Mouse (Mus musculus) hindbrain, embryonic 16.5 days (tissue): ENCODE measurements around the gene Khdc1a. TPM values are rescaled to one million over a fixed set of nuclear protein-coding genes. Genes with fewer than 3 reads are reported as not detected.
"Not testable (repeated sequence)": the region's sequence is repeated elsewhere in the genome, so short reads cannot be mapped to it uniquely, and the experiment has no call there.

Experiments
- ATAC-seq: fragments of 200-750 bp; cut with Nextera tagmentation; 2 replicates; pipeline ENCODE4 v1.8.0; 2017; ENCODE audit warnings: moderate TSS enrichment, moderate library complexity
- H3K27ac ChIP-seq: fragments of 300-500 bp; sonication (generic); 2 replicates; pipeline ENCODE4 v1.5.1; 2014; ENCODE audit warnings: low read depth, mild to moderate bottlenecking, control low read depth, low read length, moderate library complexity
- H3K27me3 ChIP-seq: fragments of 300-500 bp; sonication (generic); replicated peaks from 2 replicates; pipeline ENCODE4 v1.6.1; 2014; ENCODE audit warnings: low read length; ENCODE audit not compliant: control insufficient read depth, insufficient read depth
- H3K36me3 ChIP-seq: fragments of 300-500 bp; sonication (generic); 2 replicates; pipeline ENCODE4 v1.6.1; 2014; ENCODE audit warnings: mild to moderate bottlenecking, low read length, moderate library complexity, mixed read lengths; ENCODE audit not compliant: control insufficient read depth, insufficient read depth
- H3K4me1 ChIP-seq: fragments of 300-500 bp; sonication (generic); 2 replicates; pipeline ENCODE4 v1.6.1; 2014; ENCODE audit warnings: low read depth, low read length; ENCODE audit not compliant: control insufficient read depth, insufficient read depth
- H3K4me2 ChIP-seq: fragments of 300-500 bp; sonication (generic); 2 replicates; pipeline ENCODE4 v1.6.1; 2014; ENCODE audit warnings: mild to moderate bottlenecking, low read length, control low read depth, moderate library complexity
- H3K4me3 ChIP-seq: fragments of 300-500 bp; sonication (generic); 2 replicates; pipeline ENCODE4 v1.5.1; 2014; ENCODE audit warnings: mild to moderate bottlenecking, low read length, control low read depth, moderate library complexity
- H3K9ac ChIP-seq: fragments of 300-500 bp; sonication (generic); 2 replicates; pipeline ENCODE4 v1.6.1; 2014; ENCODE audit warnings: low read depth, mild to moderate bottlenecking, control low read depth, low read length, moderate library complexity
- H3K9me3 ChIP-seq: fragments of 300-500 bp; sonication (generic); 2 replicates; pipeline ENCODE4 v1.6.1; 2014; ENCODE audit warnings: mild to moderate bottlenecking, low read length, moderate library complexity; ENCODE audit not compliant: control insufficient read depth
- WGBS: fragments of 180-500 bp; shearing (Covaris S2); extraction: QIAGEN DNeasy Blood & Tissue Kit; methylation state at CpG from one replicate; pipeline ENCODE4 v1.1.7; 2014; 5-methylcytosine and 5-hydroxymethylcytosine counted together
- polyA plus RNA-seq: library from polyadenylated mRNA; unstranded; fragments of >200 nt; fragmentation: Nextera tagmentation; extraction: Ambion mirVana; gene quantifications from 2 replicates; pipeline ENCODE4 v1.2.1, GENCODE M21; 2015

Gene Khdc1a
- polyA plus RNA-seq, 1 experiment from 2014 or later: not detected

DNA sequence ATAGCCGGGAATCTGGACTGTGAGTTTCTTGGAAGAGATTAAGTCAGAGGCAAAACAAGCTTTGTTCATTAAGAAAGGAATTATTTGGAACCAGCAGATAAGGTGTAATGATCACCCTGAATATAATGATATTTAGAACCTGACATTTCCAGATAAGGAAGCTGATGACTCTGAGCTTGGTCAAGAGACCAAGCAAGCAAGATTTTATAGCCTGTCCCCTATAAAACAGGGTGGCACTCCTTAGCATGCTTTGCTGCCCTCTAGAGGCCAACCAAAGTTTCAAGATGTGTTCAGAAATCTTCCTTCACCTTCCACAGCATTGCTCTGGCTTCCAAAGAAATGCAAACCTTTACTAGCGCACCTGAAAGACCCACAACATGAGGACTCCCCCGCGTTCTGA lies 5.2 kb upstream of the Khdc1a start:
- no peaks in the 10 kb centered on the region for H3K4me1 ChIP-seq
- H3K27ac ChIP-seq: no peak overlapping the region
- no peak overlapping the region for H3K4me2 ChIP-seq
- H3K4me3 ChIP-seq: no peak overlapping the region
- peak; percentile 76 for ATAC-seq
- H3K9ac ChIP-seq: no peak overlapping the region
- H3K36me3 ChIP-seq: no peaks in the 10 kb centered on the region
- WGBS: 59% methylated on average over 4 of the region's 4 CpGs
- no peaks in the 10 kb centered on the region for H3K9me3 ChIP-seq
- H3K27me3 ChIP-seq: no peaks in the 10 kb centered on the region

- ATAC-seq, H3K9me3 ChIP-seq: not testable (repeated sequence)
- WGBS: 90% methylated on average over 7 of the region's 7 CpGs
Measured at GRCm38 (mm10) chr1:21344752-21345151, 4.7 kb upstream of the Khdc1a start.

DNA sequence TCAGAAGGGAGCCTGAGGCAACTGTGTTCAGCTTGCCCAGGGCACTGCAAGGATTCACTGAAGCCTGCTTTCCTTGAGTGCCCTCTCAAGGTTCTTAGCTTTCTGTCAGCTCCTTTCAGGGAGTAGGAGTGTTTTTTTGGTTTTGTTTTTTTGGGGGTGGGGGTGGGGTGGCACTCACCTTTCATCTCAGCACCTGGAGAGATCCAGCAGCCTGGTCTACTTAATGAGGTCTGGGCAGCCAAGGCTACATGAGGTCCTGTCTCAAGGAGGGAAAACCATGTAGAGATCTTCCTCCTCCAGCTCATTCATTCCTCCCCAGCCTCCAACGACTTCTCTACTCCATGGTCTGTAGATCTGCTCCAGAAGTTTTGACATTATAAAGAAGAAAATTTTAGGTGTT lies 18.6 kb downstream of the Khdc1a start, which contains the start of gene Khdc1c:
Khdc1c (plus strand) TSS at position 301 of the 400 bp plus-strand sequence.
- not testable (repeated sequence) for H3K36me3 ChIP-seq, H3K9me3 ChIP-seq, H3K4me2 ChIP-seq, H3K27me3 ChIP-seq, H3K4me1 ChIP-seq, H3K4me3 ChIP-seq, H3K9ac ChIP-seq, H3K27ac ChIP-seq, ATAC-seq
- WGBS: 89% methylated on average over 1 of the region's 1 CpGs

More at GRCm38 (mm10) chr1:21344752-21345151, 4.7 kb upstream of the Khdc1a start:
- not testable (repeated sequence) for H3K9ac ChIP-seq, H3K27ac ChIP-seq, H3K4me2 ChIP-seq, H3K36me3 ChIP-seq, H3K4me1 ChIP-seq, H3K4me3 ChIP-seq, H3K27me3 ChIP-seq

- Histone ChIP-seq H3K36me3 (no peaks in the 10 kb centered on the region), H3K9me3 (no peaks in the 10 kb centered on the region), H3K4me3 (no peak within 1 kb of the TSS), H3K27me3 (no peaks in the 10 kb centered on the region), H3K27ac (no peak within 1 kb of the TSS), H3K4me1 (no peaks in the 10 kb centered on the region), H3K4me2 (no peak within 1 kb of the TSS), H3K9ac (no peak within 1 kb of the TSS)
- WGBS: 93% methylated on average over 1 of the region's 1 CpGs
- no peak for ATAC-seq
Measured at GRCm38 (mm10) chr1:21383256-21383655, 33.8 kb downstream of the Khdc1a start, which contains the start of gene Khdc1b. Gene Khdc1b, plus strand, starts transcription at chr1:21383556.

GRCm38 (mm10) chr1:21391138-21391671 lies 41.8 kb downstream of the Khdc1a start:
- H3K4me1 ChIP-seq: no peaks in the 10 kb centered on the region
- ATAC-seq: no peak
- H3K4me2 ChIP-seq: no peak overlapping the region
- no peaks in the 10 kb centered on the region for H3K27me3 ChIP-seq
- WGBS: 69% methylated on average over 6 of the region's 6 CpGs
- H3K9ac ChIP-seq: no peak overlapping the region
- H3K4me3 ChIP-seq: no peak overlapping the region
- no peaks in the 10 kb centered on the region for H3K36me3 ChIP-seq
- H3K27ac ChIP-seq: no peak overlapping the region
- no peaks in the 10 kb centered on the region for H3K9me3 ChIP-seq

Other genes starting within 250 kb of the Khdc1a start
- gene Tmem14a, start 131.1 kb upstream of the Khdc1a start, polyA plus RNA-seq: 20.4 and 26.1 TPM in 2 replicates
- 0.61 and 0.63 TPM in 2 replicates for gene Gsta3, start 109.1 kb upstream of the Khdc1a start, polyA plus RNA-seq
- gene Khdc1c, start 18.7 kb downstream of the Khdc1a start, polyA plus RNA-seq: not detected in 2 replicates
- gene Khdc1b, start 33.9 kb downstream of the Khdc1a start, polyA plus RNA-seq: not detected in 2 replicates